ENCODE assay signal across 18 mouse cellular contexts in the genomic region with DNA sequence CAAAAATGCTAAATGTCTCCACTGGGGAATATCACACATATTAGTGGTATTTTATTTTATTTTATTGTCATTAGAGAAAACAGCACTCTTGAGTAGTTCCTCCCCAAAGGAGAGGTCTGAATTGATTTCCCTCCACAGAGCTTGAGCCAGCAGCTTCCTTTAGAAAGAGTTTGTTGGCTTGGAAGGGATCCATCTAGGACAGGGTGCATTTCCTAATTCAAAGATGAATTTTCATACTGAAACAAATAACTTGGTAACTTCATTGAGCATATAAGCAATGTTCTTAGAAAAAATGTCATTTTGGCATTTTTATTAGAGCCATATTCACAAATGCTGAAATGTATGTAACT. TPM values are rescaled to one million over a fixed set of nuclear protein-coding genes. Genes with fewer than 3 reads are reported as not detected.
DNase-seq lines count a peak whose midpoint lies in the region; ATAC-seq and TF ChIP-seq lines count a peak whose summit lies in the region.
"Had no signal": no experiment of that assay in that cellular context is flagged by ENCODE, and none has a peak within 500 bp of the region (broad histone marks: within the 10 kb centered on the region; RNA-seq: fewer than 3 reads in every experiment).

No protein-coding gene starts in this region.

- TF ChIP-seq CTCF in lung, embryonic 14.5 days (IDR thresholded peaks at IDR 0.05; ENCODE audit: low read depth) = no peak

- H3K4me1 ChIP-seq in heart, embryonic 16.5 days (ENCODE audit: control insufficient read depth, insufficient read depth, low read length) = peaks cover 26% of the 10 kb centered on the region
- peaks cover 6% of the 10 kb centered on the region for H3K4me1 ChIP-seq in lung, embryonic 14.5 days (ENCODE audit: insufficient read depth)
- peaks cover 11% of the 10 kb centered on the region; the same call in 1 of the 2 replicates for H3K4me1 ChIP-seq in intestine, embryonic 16.5 days (ENCODE audit: control insufficient read depth, insufficient read depth, low read length)
- peaks cover 14% of the 10 kb centered on the region for H3K4me1 ChIP-seq in stomach, embryonic 16.5 days (ENCODE audit: control insufficient read depth, insufficient read depth, low read length)
- H3K4me1 ChIP-seq: forebrain, embryonic 13.5 days; hindbrain, embryonic 12.5 days; limb, embryonic 12.5 days; midbrain, embryonic 15.5 days had no signal

- DNase-seq in heart, postnatal 10 days = no peak
- DNase-seq in lung, embryonic 14.5 days = peak; percentile 28
- DNase-seq in lung, adult 18-20 months = no peak
- no peak for DNase-seq in kidney, adult 18-20 months
- DNase-seq: adrenal gland, postnatal 10 days; cerebellum, adult 8-10 months; kidney, adult 11 months; right cerebral cortex, postnatal 25 days had no signal

- H3K27ac ChIP-seq in heart, embryonic 16.5 days (ENCODE audit: low read length) = peak overlapping the region; percentile 74; the same call in 1 of the 2 replicates
- H3K27ac ChIP-seq in lung, embryonic 14.5 days (ENCODE audit: low read depth) = 0 out of 2 replicates have a peak overlapping the region, but pooled peaks have one; percentile 65
- peak overlapping the region; percentile 95 for H3K27ac ChIP-seq in intestine, embryonic 16.5 days (ENCODE audit: low read length)
- peak overlapping the region; percentile 93 for H3K27ac ChIP-seq in stomach, embryonic 16.5 days (ENCODE audit: low read length)
- H3K27ac ChIP-seq: forebrain, embryonic 13.5 days; hindbrain, embryonic 12.5 days; limb, embryonic 12.5 days; midbrain, embryonic 15.5 days had no signal

- no peaks in the 10 kb centered on the region for H3K36me3 ChIP-seq in heart, embryonic 16.5 days (ENCODE audit: control insufficient read depth, insufficient read depth)
- H3K36me3 ChIP-seq in lung, embryonic 14.5 days (ENCODE audit: insufficient read depth) = no peaks in the 10 kb centered on the region
- no peaks in the 10 kb centered on the region for H3K36me3 ChIP-seq in intestine, embryonic 16.5 days (ENCODE audit: control insufficient read depth, insufficient read depth, low read length)
- H3K36me3 ChIP-seq in stomach, embryonic 16.5 days (ENCODE audit: control insufficient read depth, insufficient read depth, low read length) = no peaks in the 10 kb centered on the region
- H3K36me3 ChIP-seq: G1E; hindbrain, embryonic 12.5 days; limb, embryonic 12.5 days; midbrain, embryonic 15.5 days had no signal

- H3K27me3 ChIP-seq in heart, embryonic 16.5 days (ENCODE audit: control insufficient read depth, insufficient read depth, low read length) = no peaks in the 10 kb centered on the region
- H3K27me3 ChIP-seq in lung, embryonic 14.5 days (ENCODE audit: insufficient read depth, low read length) = no peaks in the 10 kb centered on the region
- no peaks in the 10 kb centered on the region for H3K27me3 ChIP-seq in intestine, embryonic 16.5 days (replicated peaks; ENCODE audit: control insufficient read depth, insufficient read depth, low read length)
- H3K27me3 ChIP-seq in stomach, embryonic 16.5 days (ENCODE audit: control insufficient read depth, insufficient read depth, low read length) = no peaks in the 10 kb centered on the region
- H3K27me3 ChIP-seq: forebrain, embryonic 13.5 days; hindbrain, embryonic 12.5 days; limb, embryonic 12.5 days; midbrain, embryonic 15.5 days had no signal

- intact Hi-C loops in heart, postnatal 10 days (cut with DNase I) = no loop called here

- no peak overlapping the region for H3K4me2 ChIP-seq in heart, embryonic 16.5 days (ENCODE audit: low read depth, low read length)
- H3K4me2 ChIP-seq in lung, embryonic 14.5 days = no peak overlapping the region
- H3K4me2 ChIP-seq in intestine, embryonic 16.5 days (ENCODE audit: low read depth, low read length) = no peak overlapping the region
- no peak overlapping the region for H3K4me2 ChIP-seq in stomach, embryonic 16.5 days (ENCODE audit: low read depth, low read length)
- H3K4me2 ChIP-seq: forebrain, embryonic 13.5 days; hindbrain, embryonic 12.5 days; limb, embryonic 12.5 days; midbrain, embryonic 15.5 days had no signal

- no peak overlapping the region for H3K9ac ChIP-seq in heart, embryonic 16.5 days (ENCODE audit: low read length)
- H3K9ac ChIP-seq in lung, embryonic 14.5 days = no peak overlapping the region
- no peak overlapping the region for H3K9ac ChIP-seq in intestine, embryonic 16.5 days (ENCODE audit: low read depth, low read length)
- H3K9ac ChIP-seq in stomach, embryonic 16.5 days (ENCODE audit: low read length) = no peak overlapping the region
- H3K9ac ChIP-seq: forebrain, embryonic 13.5 days; hindbrain, embryonic 12.5 days; limb, embryonic 12.5 days; midbrain, embryonic 15.5 days had no signal

- no peak for ATAC-seq in heart, embryonic 16.5 days (replicated peaks; ENCODE audit: extremely low read depth, insufficient read depth, low FRiP score)
- ATAC-seq in lung, embryonic 14.5 days (ENCODE audit: insufficient read depth) = no peak
- ATAC-seq in intestine, embryonic 16.5 days = no peak
- no peak for ATAC-seq in stomach, embryonic 16.5 days (ENCODE audit: insufficient read depth, low FRiP score)
- ATAC-seq: forebrain, embryonic 13.5 days; midbrain, embryonic 15.5 days had no signal

- peaks cover 4% of the 10 kb centered on the region for H3K9me3 ChIP-seq in heart, embryonic 16.5 days (replicated peaks; ENCODE audit: control insufficient read depth, low read length)
- H3K9me3 ChIP-seq in lung, embryonic 14.5 days (ENCODE audit: low read depth, low read length) = no peaks in the 10 kb centered on the region
- no peaks in the 10 kb centered on the region for H3K9me3 ChIP-seq in intestine, embryonic 16.5 days (ENCODE audit: control insufficient read depth, low read length)
- H3K9me3 ChIP-seq in stomach, embryonic 16.5 days (replicated peaks; ENCODE audit: control insufficient read depth, low read length) = no peaks in the 10 kb centered on the region
- H3K9me3 ChIP-seq: forebrain, embryonic 13.5 days; G1E; hindbrain, embryonic 12.5 days; midbrain, embryonic 15.5 days had no signal

- no peak overlapping the region for H3K4me3 ChIP-seq in heart, embryonic 16.5 days (ENCODE audit: low read length)
- H3K4me3 ChIP-seq in lung, embryonic 14.5 days (ENCODE audit: low read depth, low read length) = no peak overlapping the region
- no peak overlapping the region for H3K4me3 ChIP-seq in intestine, embryonic 16.5 days (ENCODE audit: low read length)
- H3K4me3 ChIP-seq in stomach, embryonic 16.5 days (replicated peaks; ENCODE audit: low read length) = no peak overlapping the region
- H3K4me3 ChIP-seq: forebrain, embryonic 13.5 days; hindbrain, embryonic 12.5 days; left cerebral cortex, adult 2 months; limb, embryonic 12.5 days; midbrain, embryonic 15.5 days had no signal

RNA-seq across cellular contexts. Expression of a gene that starts 16.7 kb away (rescaled TPM):
- 158 and 184 TPM in 2 replicates for polyA plus RNA-seq in heart, embryonic 16.5 days (2015; fragmentation: Nextera tagmentation; extraction: Ambion mirVana)
- 100 to 1,000 TPM; 257 to 282 TPM for total RNA-seq in heart, postnatal 10 days (2021)
- polyA plus RNA-seq in lung, embryonic 14.5 days (2014; fragmentation: Nextera tagmentation; extraction: Ambion mirVana) = 105 and 111 TPM in 2 replicates
- polyA plus RNA-seq in intestine, embryonic 16.5 days (2015; fragmentation: Nextera tagmentation; extraction: Ambion mirVana) = 512 and 640 TPM in 2 replicates
- polyA plus RNA-seq in stomach, embryonic 16.5 days (2015; fragmentation: Nextera tagmentation; extraction: Ambion mirVana) = 377 and 381 TPM in 2 replicates
- polyA plus RNA-seq: G1E had no signal

RNA-seq across cellular contexts. Expression of a gene that starts 51.6 kb away (rescaled TPM):
- polyA plus RNA-seq in heart, embryonic 16.5 days (2015; fragmentation: Nextera tagmentation; extraction: Ambion mirVana) = 0.29 and 0.34 TPM in 2 replicates
- total RNA-seq in heart, postnatal 10 days (2021) = under 1 TPM; 0.20 to 0.45 TPM
- polyA plus RNA-seq in lung, embryonic 14.5 days (2014; fragmentation: Nextera tagmentation; extraction: Ambion mirVana) = 0.15 and 0.30 TPM in 2 replicates
- 0.24 and 0.58 TPM in 2 replicates for polyA plus RNA-seq in intestine, embryonic 16.5 days (2015; fragmentation: Nextera tagmentation; extraction: Ambion mirVana)
- 0.22 and 0.28 TPM in 2 replicates for polyA plus RNA-seq in stomach, embryonic 16.5 days (2015; fragmentation: Nextera tagmentation; extraction: Ambion mirVana)
- total RNA-seq: adrenal gland, postnatal 10 days; layer of hippocampus, adult 18-20 months; left cerebral cortex, adult 2 months had no signal
- polyA plus RNA-seq: forebrain, embryonic 13.5 days; G1E; hindbrain, embryonic 12.5 days had no signal
